Mouse (Mus musculus) layer of hippocampus, postnatal 25 days (tissue): ENCODE measurements around the gene Adgrv1. TPM values are rescaled to one million over a fixed set of nuclear protein-coding genes. Genes with fewer than 3 reads are reported as not detected.
"Not testable (repeated sequence)": the region's sequence is repeated elsewhere in the genome, so short reads cannot be mapped to it uniquely, and the experiment has no call there.

Experiments used
- DNase-seq, 2 experiments: peaks; one replicate each; pipeline ENCODE4 v3.0.0; 2022; ENCODE audit warnings: mixed read lengths in 2 of 2, low spot score in 1 of 2; ENCODE audit errors: extremely low spot score in 1 of 2
- total RNA-seq, 2 experiments: library from RNA; stranded (reverse); gene quantifications; 2 replicates each; pipeline ENCODE4 v1.2.3; 2021

Gene Adgrv1
- total RNA-seq, 2 experiments from 2014 or later, result 2.5 to 3.2 TPM

DNA sequence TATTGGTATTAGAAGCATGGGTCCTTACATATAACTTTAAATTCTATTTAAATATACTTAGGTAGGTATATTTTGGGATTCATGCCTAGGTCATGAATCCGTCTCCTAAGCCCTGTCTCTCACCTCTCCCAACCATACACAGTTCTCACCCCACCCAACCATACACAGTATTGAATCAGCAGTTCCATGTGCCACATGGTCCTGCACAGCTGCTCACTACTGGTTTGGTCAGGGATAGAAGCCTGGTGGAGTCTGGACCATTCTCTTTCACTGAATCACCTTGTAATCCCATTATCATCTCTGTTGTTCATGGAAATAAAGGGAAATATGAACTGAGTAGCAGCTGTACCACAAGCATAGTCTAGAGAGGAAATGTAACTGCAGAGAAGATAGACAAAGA lies 359.1 kb downstream of the Adgrv1 start:
- DNase-seq, result no peak

DNA sequence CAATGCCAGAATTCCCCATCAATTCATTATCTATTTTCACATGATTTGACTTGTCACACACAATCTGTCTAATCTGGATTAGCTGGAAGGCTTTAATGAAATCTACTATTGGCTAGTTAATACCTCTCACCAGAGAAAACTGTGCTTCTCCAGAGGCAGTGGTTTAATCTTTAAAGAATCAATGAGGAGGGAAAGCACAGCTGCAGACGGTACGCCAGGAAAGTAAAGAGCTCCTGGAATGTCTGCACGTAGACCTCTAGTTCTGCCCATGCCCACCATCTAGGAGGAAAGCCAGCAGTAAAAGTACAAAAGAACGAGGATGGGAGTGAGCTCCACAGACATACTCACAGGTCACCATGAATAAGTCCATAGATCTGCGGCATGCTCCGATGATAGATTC lies 362.6 kb downstream of the Adgrv1 start:
- DNase-seq, result no peak

- DNase-seq, result no peak
These were observed 363.9 kb downstream of the Adgrv1 start for GRCm38 (mm10) chr13:81269056-81269455.

DNA sequence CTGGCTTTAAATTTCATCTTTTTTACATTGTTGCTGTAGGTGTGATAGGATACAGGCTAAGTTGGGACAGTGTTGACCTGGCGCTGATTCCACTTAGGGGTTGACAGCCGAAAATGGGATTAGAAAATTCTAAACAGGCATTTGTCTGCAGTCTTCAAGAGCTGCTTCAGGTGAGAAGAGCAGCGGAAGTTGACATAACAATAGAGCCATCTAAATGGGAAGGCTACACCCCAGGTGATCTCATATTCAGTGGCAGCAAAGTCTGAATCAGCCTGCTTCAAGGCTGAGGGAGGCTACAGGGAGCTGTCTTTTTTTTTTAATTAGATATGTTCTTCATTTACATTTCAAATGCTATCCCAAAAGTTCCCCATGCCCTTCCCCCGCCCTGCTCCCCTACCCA lies 365.5 kb downstream of the Adgrv1 start:
- DNase-seq, result not testable (repeated sequence)

GRCm38 (mm10) chr13:81264465-81264864 lies 368.5 kb downstream of the Adgrv1 start:
- no peak for DNase-seq

DNA sequence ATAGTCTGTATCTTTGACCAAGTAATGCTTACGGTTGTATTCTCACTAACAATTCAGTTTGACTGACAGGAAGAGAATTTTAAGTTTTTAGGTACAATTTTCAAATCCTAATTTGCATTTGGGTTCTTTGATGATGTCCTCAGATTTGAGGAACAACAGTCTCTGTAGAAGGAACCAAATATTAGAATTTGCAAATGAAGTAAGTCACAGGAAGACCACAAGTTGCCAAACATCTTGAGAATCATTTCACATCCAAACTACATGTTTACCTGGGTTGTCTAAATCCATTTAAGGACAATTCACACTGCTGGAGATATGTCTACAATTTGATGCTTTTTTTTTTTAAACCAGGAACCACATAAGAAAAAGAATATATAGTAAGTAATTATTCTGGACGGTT lies 391.8 kb downstream of the Adgrv1 start:
- DNase-seq, result no peak

GRCm38 (mm10) chr13:81239836-81240235 lies 393.1 kb downstream of the Adgrv1 start:
- DNase-seq, result no peak

GRCm38 (mm10) chr13:81239427-81239826 lies 393.5 kb downstream of the Adgrv1 start:
- DNase-seq, result no peak

- no peak for DNase-seq
These were observed 394.1 kb downstream of the Adgrv1 start for GRCm38 (mm10) chr13:81238855-81239254.

- no peak for DNase-seq
These were observed 395.0 kb downstream of the Adgrv1 start for GRCm38 (mm10) chr13:81237947-81238346.

DNA sequence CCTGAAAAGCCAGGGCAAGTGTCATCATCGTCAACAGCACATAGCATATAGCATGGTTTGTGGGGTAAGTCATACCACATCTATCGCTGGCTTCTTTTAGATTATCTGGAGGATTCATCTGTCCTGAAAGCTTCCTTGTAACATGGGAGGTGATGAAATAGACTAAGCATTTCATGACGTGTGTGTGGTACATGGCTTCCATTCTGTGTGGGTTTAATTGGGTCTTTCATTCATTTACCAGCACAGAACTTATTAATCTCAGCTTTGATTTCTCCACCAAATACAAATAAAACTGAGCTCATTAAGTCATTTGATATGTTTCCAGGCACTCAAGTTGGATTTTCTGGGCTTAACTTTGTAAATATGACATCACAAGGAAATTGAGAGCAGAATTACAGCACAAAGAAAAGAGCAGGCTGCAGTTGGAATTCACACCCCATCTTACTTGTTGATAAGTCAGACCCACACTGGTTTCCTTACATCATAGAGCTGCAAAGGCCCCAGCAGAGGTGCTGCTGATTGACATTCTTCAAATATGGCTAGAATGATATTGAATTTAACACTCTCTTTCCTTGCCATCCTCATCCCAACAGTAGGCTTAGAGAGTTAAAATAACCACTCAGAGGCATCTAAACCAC lies 396.1 kb downstream of the Adgrv1 start:
- no peak for DNase-seq

- DNase-seq, result no peak
These were observed 398.9 kb downstream of the Adgrv1 start for GRCm38 (mm10) chr13:81234031-81234430.

- no peak for DNase-seq
These were observed 400.1 kb downstream of the Adgrv1 start for GRCm38 (mm10) chr13:81232839-81233238.

GRCm38 (mm10) chr13:81230161-81230560 lies 402.8 kb downstream of the Adgrv1 start:
- DNase-seq, result no peak

DNA sequence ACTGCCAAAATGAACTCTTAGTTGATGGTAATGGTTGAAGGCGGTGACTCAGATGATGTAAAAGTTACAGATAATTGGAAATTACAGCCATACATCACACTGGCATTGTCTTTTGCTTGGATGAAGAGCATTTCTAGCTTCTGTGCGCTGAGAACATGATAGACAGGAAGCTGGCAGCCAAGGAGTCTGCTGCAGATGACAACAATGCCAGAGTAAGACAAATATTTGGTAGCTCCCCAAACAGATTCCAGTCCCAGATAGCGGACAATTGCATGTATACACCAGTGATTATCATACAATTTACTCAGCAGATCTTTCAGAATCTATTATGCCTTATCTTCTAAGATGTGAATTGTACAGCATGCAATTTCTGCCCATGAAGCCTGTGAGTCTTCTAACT lies 409.2 kb downstream of the Adgrv1 start:
- DNase-seq, result no peak

DNA sequence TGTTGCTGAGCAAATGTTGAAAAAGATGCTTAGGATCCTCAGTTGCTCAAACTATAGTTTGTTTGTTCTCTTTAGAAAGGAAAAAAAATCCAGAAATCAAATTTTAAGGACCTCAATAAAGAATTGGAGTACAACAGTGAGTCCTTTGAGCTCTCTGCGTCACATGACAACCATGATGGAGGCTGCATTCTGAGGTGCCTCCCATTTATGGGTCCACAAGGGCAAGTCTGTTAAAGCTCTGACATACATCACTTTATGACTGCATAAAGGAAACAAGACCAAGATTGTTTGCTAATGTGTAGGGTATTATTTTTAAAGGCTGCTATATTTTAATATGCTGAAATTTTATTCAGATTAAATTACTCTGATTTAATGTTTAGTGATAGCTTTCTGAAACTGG lies 410.6 kb downstream of the Adgrv1 start:
- no peak for DNase-seq

DNA sequence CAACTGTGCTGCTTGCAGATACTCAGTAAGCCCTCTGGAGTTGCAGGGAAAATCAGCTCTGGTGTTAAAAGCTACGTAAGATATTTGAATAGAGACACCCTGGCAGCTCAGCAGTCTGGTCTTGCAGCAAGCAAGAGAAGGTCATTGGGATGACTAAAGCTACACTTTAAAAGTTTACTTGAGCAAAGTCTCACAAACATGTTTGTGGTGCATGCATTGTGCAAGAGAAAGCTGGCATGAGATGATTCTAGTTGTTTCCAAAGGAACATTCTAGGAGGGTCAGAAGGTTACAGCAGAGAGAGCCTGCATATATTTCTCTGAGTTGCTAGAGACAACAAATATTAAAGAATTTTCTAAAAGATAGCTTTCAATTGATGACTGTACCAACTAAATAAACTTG lies 421.5 kb downstream of the Adgrv1 start:
- no peak for DNase-seq

GRCm38 (mm10) chr13:81210516-81210915 lies 422.4 kb downstream of the Adgrv1 start:
- DNase-seq, result no peak

- DNase-seq, result no peak
These were observed 423.1 kb downstream of the Adgrv1 start for GRCm38 (mm10) chr13:81209815-81210214.

DNA sequence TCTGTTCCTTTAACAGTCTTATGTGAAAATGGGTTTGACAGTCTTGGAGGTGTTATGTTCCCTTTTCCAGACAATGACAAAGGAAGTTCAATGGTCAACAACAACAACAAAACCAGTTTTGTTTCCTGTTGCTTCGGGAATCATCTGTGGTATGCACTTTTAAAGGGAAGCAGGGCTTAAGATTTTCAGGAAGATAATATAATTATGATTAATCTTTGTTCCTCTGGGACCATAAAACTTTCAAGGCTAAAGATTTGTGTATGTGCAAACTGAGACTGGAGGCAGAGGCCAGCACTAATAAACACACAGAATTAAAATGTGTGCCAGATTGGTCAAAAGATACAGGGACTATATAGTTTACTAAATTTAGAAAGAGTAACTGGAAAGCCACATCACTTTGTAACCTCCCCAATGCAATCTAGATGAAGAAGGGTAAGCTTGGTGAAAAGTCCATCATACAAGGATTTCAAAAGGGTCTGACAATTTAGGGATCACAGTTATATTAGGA lies 424.8 kb downstream of the Adgrv1 start:
- DNase-seq, result no peak

DNA sequence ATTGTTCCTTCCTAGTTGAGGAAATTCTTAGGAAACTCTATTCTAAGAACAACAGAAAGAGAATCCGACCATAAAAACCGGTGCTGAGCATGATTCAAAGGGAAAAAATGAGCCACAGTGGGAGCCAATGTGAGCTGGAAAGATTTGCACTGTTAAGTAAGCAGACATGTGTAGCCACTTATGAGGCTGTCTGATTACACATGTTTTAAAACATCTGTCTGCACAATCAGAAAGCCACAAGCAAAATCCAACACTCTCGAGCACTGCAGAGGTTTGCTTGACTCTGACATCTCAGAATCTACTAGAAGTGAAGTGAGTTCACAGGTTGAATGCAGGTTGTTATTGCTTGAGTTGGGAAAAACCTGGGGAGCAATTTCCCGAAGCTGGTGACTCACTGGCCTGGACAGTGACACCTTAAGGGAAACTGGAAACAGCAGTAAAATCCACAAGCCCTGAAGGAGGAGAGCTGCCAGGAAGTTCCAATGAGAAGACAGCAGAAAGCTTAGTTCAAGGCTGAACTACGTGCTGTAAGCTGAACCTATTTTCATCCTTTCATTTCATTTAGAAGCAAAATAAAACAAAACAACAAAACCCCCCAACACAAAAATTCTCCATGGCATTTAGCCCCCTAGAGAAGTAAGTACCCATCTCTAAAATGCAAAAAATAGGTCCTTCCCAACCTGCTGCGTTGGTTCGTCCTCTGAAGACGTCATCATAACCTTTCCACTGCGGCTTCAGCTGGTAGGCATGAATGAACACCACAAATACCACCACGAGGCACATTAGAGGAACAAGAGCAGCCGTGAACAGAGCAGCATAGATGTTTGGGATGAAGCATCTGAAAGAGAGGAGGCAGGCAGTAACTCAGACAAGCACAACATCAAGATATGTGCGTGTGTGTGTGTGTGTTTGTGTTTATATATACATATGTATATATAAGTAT lies 450.7 kb downstream of the Adgrv1 start:
- DNase-seq, result no peak

DNA sequence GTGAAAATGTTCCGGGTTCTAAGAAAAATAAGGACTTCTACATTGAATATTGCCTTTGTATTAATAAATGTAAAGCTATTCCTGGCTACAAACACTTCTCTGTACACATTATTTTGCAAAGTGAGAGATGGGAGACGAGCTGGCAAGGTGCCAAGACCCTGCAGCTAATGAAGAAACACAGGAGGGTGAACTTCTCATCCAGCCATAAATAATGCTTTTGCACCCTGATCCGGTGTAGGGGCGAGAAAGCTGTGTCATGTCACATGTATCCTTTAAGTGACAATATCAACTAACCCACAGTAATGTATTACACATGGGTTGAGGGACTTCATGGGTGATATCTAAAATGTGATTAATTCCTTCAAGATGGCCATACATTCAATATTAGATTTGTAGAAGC lies 451.5 kb downstream of the Adgrv1 start:
- DNase-seq, result no peak
